Mouse (Mus musculus) kidney, adult 11 months (tissue): Measurements from ENCODE around the gene Gon7.

ENCODE experiments used
- DNase-seq: peaks from one replicate; pipeline ENCODE4 v3.0.0; 2022

Gene Gon7

DNA sequence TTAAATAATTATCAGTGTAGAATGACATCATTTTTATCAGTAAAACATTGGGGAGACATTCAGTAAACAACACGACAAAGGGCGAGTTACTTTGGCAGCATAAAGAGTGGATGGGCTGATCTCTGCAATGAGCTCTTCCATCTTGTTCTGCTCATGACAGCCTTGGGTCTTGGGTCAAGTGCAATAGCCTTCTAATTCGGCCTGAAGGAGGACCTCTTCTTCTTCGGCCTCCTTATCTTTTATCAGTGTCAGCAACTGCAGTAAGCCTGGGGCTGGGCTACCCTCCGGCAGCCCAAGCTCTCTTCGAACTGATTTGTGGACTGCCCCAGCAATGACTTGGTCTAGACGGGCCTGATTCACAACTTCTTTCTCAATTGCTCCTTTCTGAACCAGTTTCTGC, 15.5 kb downstream of the Gon7 start:
- no peak for DNase-seq

DNA sequence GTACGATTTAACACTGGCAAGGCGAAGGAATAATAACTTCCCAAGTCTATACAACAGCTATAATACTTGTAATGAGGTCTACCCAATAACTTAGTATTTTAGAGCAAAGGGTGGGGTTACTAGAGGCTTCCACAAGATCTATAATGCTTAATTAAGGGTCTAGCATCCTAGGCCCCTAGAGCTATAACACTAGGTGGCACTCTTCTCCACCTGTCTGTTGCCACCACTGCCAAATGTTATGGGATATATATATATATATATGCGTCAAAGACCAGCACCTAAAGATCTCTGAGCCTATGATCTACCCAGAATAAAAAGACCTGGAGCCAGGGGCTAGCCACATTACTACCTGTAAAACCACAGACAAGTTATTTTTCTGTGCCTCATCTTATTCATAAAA, 17.3 kb downstream of the Gon7 start:
- DNase-seq = no peak

DNA sequence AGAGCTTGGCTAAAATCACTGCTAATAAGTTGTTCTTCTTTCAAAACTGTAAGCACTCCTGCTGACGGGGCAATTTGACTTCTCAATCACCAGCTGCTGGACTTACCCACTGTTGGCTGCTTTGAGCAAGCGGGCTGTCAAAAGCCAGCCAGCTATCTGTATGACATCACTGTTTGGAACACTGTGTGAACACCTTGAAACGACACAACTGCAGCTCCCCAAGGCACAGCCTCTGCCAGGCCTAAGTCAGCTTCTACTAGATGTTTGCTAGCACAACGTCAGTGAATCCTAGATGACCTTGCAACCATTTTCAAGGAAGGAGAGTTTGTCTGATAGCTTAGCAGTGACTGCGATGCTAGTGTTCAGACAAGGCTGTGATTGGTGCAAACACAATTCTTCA, 18.5 kb downstream of the Gon7 start:
- DNase-seq = no peak

DNA sequence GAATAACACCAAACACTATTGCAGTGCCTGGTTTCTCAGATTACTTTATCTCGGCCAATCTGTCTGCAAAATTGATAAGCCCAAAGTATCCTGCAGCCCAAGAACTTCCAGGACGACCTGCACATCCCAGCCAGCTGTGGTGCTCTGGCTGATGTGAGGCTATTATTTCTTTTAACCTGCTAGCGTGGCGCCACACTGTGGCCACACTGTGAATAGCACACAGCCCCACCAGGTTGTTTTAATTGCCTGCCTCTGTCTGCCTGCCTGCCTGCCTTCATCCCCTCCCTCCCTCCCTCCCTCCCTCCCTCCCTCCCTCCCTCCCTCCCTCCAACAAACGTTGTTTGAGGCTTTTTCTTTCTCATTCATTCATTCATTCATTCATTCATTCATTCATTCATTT, 24.2 kb downstream of the Gon7 start:
- DNase-seq = peak; percentile 55

DNA sequence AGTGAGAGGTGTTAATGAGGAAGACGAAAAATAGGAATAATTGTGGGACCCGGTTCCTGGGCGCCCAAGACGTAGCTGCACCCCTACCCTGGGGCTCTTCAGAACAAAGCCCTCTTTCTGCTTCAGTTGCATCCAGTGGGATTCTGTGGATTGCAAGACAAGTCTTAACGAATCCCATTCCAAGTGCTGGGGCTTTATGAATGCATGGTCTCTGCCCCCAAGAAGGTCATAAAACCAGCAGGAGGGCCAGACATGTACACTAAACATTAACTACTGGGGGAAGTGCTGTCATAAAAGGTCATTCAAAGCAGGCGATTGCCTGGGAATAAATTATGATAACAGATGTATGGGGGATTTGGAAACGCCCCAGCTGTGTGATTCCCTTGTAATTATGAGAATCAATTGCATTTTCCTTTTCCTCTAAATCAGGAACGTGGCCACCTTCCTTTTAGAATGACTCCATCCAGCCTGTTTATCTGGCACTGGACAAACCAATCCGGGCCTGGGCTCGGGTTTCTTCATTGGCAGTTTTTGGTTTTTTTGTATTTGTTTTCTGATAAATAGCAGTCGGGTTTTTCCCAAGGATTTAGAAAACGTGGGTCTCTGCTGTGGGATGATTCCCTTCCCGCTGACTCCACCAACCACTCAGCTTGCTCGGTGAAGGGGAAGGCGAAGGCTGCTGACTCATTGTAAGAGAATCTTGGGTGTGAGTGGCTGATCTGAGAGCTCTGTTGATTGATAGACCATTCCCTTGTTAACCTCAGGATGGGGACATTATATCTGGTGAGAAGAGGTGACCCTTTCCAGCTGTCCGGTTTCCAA, 26.6 kb downstream of the Gon7 start:
- peak; percentile 31 for DNase-seq

DNA sequence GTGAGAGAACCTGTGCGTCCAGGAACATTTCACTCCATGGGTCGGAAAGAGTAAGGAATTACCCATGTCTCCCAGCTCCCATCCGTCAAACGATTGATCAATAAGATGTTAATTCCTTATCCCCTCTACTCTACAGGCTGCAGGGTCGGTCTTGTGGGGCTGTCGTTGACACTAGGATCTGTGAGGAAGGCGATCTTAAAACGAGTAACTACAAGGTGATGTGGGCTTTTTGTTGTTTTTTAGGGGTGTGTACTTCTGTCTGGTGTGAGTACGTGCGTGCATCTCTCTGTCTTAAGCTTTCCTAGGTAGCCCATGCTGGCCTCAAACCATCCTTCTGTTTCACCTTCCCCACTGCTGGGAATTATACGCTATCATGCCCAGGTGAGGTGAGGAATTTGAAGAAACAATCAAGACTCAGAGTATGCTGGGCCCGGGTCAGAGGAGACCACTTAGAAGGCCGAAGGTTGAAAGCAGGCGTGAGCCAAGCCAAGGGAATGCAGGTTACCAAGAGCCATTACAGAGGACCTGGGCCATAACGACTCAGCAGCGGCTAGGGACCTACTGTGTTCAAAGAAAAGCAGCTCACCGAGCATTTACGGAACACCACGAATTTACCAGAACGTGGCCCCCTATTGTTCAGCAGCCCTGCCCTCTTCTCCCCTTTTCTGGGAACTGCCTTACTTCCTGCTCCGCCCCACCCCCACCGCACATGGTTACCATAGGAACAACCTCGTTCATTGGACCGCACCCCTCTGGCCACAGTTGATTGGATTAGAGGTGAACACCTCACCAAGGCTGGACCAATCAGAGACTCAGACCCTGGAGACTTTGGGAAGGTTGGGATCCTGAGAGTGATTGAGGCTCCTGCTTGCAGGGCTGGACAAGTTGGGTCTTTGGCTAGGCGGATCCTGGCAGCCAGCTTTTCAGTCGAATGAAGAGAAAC, 27.5 kb downstream of the Gon7 start:
- peak; percentile 82 for DNase-seq

DNA sequence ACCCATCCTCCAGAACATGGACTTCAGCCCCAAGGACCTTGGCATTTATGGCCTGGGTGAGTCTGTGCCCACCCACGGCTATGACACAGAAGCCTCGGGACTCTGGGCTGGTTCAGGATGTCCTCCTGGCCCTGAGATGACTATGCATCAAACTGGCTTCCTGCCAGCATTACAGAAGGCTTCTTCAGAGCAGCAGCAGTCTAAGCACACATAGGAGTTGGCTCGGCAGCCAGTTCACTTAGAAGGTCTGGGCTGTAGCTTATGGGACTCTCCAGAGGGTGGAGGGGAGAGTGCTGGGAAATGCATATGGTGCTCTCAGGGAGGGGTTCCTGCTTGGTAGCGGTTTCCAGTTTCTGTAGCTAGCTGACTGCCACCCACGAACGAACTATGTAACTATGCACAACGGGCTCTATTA, 31.8 kb downstream of the Gon7 start:
- no peak for DNase-seq

DNA sequence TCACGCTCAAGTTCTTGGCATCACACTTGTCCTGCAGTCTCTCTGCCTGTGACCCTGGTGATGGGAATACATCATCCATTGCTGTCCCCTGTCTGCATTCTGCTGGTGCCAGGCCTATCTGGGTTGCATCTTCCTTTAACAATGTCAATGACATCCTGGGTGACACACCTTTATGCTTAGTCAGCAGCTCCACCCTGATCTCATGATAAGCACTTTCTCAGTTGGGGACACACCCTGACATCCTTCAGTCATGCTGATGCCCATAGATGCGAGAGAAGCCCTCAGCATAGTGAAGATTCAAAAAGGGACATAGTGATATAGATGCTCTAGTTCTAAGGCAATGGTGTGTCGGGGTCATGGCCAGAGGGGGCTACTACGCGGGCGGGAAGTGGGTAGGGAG, 32.5 kb downstream of the Gon7 start:
- no peak for DNase-seq

DNA sequence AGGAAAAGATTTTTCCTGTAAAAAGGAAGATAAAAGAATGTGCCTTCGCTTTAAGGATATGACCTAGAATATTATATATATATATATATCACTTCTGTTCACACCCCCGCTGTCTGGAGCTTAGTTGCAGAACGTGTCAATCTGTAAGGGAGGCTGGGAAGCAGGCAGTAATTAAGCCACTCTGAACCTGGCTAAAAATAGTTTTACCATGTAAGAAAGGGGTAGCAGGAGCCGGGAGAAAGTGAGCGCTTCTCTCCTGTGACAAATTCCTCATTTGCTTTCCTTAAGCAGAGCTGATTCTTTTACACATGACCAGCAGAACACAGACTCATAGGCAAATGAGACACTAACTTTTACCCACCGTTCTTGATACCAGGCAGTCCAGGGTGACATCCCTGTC, 33.7 kb downstream of the Gon7 start:
- no peak for DNase-seq

DNA sequence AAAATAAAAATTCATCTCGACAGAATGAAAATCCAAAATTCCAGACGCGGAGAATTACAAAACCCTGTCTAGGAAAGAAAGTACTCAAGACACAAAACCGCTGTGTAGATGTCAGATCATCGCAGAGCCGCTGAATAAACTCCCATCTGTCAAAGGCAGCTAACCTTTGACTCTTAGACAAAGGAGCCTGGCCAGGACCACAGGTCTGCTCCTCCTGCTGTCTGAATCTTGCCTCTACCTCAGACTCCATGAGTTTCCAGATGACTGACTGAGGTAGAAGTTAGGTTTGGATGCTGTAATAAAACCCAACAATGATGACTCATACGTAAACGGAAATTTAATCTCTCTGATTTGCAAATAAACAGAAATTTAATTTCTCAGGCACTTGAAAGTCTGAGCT, 34.6 kb downstream of the Gon7 start:
- DNase-seq = no peak

DNA sequence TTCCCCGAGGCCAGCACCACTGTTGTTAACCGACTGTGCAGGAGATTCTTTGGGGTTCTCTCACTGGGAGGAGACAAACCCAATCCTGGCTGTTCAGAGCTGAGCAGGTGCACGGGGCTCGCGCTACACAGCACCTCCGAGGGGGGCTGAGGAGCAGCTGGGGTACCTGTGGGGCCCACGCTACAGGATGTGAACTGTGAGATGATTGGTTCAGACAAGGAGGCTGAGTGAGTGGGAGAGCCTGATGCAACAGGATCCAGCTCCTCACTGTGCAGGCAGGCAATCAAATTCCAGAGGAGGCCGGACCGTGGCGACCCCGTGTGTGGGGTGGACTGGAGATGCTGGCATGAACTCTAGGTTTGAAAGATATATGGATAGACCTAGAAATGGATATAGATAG, 35.2 kb downstream of the Gon7 start:
- no peak for DNase-seq

DNA sequence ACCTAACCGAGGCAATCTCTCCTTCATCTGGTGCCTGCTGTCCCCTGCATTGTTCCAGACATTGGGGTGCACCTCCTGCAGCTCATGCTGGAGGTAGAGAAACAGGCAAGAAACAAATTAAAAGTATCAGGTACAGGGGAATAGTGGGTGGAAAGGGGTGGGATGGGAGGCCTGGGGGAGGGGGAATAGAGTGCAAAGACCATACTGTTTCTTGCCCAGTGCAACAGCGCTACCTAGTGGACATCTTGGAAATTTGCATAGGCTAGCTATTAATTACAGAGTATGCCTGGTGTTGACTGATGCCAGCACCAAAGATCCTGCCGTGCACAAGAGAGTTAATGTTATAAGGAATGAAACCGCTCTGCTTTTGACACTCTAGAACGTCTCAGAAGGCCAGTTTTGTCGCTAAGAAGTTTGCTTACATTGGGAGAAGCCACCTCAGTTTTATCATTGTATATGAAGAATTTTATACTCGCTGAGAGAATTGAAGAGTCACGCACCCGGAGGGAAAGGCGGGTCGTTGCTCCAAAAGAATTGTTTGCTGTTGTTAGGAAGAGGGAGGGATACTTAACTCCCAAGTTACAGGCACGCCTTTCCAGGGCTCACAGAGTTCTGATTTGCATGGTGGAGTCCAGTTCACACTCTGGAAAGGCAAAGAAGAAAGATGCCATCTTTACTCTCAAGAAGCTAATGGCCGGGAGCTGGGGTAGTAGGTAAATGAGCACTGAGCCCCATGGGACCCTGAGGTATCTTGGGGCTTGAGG, 37.9 kb downstream of the Gon7 start:
- no peak for DNase-seq

DNA sequence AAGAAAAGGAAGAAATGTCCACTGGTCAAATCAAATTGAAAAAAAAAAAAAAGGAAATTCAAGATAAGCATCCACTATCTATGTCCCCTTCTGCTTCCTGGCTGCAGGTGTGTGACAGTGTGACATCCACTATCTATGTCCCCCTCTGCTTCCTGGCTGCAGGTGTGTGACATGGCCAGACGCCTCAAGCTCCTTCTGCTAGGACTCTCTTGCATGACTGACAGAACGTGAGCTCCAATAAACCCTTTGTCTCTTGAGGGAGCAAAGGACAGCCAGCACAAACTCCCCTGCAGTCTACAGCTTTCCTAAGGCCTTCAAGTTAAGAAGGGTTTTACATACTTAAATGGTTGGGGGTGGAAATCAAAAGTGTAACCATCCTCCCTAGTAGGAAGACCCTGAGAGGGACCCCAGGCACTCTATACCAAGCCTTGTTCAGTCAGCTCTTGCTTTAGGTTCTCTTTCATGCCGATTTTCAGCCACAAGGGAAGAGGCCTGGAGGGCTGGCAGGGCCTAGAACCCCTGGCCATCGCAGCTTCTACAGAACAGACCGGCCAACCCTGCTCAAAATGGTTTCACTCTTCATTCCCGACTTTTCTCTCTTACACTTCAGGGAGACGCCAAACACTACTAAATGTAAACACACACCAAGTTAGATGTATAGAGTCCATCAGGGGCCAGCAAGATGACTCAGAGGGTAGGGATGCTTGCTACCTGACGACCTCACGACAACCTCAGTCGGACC, 42.8 kb downstream of the Gon7 start:
- DNase-seq = no peak

DNA sequence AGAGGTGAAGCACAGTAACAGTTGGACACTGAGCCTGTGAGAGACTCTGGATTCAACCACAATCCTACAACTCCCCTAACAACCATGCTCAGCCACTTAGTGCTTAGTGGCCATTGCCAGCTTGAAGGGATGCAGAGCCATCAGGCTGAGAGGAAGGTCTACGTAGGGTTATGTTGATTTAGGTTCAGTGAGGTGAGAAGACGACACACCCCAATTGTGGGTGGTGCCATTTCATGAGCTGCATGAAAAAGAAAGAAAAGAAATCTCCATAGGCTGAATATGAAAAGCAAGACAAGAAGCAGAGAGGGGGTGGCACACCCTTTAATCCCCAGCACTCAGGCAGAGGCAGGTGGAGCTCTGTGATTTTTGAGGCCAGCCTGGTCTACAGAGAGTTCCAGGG, 43.5 kb downstream of the Gon7 start:
- no peak for DNase-seq

DNA sequence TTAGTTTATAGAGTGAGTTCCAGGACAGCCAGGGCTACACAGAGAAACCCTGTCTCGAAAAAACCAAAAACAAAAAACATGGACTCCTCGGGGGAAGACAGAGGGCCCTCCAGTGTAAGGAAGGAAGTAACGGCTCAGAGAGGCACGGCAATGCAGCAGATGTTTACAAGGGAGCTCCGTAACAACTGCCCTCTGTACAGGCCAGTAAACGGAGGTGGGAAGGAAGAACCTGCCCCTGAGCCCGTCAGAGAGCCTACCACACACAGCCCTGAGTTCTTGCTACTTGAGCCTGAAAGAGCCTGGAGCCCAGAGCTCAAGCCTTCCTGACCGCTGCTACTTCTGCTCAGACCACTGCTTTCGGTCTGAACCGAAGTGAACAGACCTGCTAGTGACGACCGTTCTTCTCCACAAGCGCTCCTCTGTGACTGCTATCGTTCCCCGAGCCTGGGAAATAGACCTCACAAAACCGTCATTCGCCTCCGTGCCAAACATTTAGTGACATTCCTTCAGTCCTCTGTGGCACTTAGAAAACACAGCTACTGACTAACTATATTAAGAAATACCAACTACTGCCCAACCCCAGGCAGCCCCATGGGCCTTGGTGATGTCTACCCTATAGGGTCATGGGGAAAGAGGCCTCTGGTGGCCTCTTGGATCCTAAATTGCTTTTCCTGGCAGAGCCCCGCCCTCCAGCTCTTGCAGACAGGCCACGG, 44.3 kb downstream of the Gon7 start:
- DNase-seq = no peak

DNA sequence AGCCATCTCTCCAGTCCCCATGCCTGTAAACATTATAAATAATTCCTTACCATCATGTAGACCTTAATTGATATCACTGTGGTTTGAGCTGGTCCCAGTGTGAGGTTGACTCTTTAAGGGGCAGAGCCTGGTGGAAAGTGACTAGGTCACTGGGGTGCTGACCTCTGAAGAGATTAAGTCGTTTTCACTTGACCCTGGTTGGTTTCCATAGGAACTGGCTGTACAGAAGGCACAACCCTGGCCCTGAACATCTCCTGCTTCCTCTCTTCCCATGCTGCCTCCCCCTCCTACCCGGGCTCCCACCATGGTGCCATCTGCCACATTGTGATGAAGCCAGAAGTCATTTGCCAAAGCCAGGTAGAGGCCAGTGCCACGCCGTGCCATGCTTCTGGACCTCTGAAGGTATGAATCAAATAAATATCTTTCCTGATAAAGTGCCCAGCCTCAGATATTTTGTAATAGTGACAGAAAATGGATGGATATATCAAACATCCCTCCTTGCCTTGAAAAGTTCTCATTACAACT, 46.7 kb downstream of the Gon7 start:
- no peak for DNase-seq

DNA sequence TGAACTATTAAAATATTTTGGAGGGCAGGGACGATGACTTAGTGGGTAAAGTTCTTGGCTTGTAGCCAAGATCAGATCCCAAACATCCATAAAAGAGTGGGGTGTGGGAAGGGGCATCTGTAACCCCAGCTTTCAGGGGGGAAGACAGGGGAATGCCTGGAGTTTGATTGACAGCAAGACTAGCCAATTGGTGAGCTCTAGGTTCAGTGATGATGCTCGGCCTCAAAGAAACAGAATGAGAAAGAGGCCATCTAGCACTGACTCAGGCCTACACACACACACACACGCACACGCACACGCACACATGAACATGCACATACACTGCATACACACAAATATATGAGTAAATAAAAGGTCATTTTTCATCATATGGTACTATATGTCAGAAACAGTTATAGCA, 47.7 kb downstream of the Gon7 start:
- no peak for DNase-seq

DNA sequence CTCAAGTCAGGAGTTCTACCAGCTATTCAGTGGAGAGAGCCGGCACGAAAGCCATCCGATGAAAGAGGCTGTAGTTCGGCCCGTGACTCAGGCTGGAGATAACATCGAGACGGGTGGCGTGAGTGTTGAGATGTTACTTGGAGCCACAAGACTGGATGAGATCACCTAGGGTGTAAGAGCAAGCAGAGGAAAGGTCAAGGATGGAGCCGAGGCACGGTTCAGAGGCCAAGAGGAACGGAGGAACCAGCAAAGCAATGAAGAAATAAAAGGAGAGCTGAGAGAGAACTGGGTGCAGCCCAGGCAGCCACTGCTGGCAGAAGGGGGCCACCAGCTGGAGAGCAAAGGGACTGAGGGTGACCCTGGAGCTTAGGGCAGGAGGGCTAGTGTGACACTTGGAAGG, 49.4 kb downstream of the Gon7 start:
- no peak for DNase-seq

DNA sequence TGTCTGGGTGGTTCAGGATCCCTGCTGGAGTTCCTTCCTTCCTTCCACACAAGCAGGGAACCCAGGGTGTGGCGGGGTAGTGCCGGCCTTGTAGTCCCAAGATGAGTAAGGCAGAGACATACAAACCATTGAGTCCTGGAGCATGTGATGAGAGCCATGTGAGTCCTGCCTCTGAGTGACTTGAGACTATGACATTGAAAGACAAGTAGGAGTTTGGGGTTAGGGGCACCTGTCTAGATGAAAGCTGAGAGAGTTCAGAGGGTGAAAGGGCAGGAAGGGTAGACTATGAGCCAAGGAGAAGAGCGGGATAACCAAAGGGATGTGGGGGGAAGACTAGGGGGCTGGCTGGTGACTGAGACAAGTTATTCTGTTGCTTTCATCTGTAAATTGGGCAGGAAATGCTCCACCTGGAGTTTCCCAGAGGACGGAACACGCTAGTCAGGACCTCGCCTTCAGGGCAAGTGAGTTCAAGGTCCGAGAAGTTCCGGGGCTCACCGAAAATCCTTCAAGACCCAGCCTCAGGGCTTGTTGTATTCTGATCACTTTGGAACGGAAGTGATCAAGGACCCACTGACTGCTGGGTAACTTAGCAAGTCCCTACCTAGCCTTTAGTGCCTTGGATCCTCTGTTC, 50.7 kb downstream of the Gon7 start:
- DNase-seq = no peak

DNA sequence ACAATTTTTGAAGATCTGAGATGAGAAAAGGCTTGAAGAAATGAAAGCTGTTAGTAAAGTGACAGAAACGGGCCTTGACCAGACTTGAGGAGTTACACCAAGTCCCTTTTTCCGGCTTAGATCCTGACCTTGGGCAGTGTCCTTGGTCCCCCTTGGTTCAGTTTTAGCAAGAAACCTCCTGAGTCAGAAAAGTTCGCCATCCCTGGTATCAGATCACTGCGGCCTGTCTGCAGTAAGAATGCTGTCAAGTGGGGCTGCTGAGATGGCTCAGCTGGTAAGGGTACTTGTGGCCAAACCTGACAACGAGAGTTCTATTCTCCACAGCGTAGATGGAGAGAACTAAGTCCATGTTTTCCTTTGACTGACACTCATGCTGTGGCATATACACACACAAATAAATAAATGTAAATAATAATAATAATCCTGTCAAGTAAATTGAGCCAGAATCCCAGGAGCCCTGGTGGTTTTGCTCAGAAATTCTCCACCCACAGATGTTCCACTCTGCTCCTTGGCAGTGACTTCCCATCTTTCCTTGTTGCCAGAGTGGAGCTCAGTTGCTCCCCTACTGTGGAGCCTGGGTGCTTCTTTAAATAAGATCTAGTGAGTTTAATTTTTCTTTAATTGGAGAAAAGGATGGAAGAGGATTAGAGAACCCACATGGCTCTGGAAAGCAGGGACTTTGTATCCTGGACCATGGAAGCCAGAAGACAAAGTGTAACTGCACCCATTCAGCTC, 51.5 kb downstream of the Gon7 start:
- no peak for DNase-seq
